Mouse (Mus musculus): ENCODE data around the gene Prdm11. TPM values are rescaled to one million over a fixed set of nuclear protein-coding genes. Genes with fewer than 3 reads are reported as not detected.

The Prdm11 gene
- polyA plus RNA-seq, 1 experiment from 2014 or later = 3.2 TPM

- peaks cover 2% of the 10 kb centered on the region; the same call in 1 of the 2 replicates for H3K36me3 ChIP-seq
- no peaks in the 10 kb centered on the region for H3K27me3 ChIP-seq (replicated peaks)
- no peak overlapping the region for H3K4me3 ChIP-seq (replicated peaks)
- no peak for ATAC-seq (ENCODE audit: low FRiP score)
- no peak overlapping the region for H3K27ac ChIP-seq (replicated peaks)
- peaks cover 38% of the 10 kb centered on the region for H3K4me1 ChIP-seq
- no peak overlapping the region for H3K9ac ChIP-seq (replicated peaks)
- WGBS = 92% methylated on average over 7 of the region's 7 CpGs
- H3K9me3 ChIP-seq (replicated peaks) = no peaks in the 10 kb centered on the region
- no peak overlapping the region for H3K4me2 ChIP-seq
Measured at GRCm38 (mm10) chr2:93027713-93028112, 18.3 kb downstream of the Prdm11 start.

GRCm38 (mm10) chr2:93024431-93024830 is 21.5 kb downstream of the Prdm11 start:
- WGBS = 90% methylated on average over 3 of the region's 3 CpGs
- ATAC-seq (ENCODE audit: low FRiP score) = no peak
- no peak overlapping the region for H3K4me2 ChIP-seq
- no peak overlapping the region for H3K9ac ChIP-seq (replicated peaks)
- no peak overlapping the region for H3K4me3 ChIP-seq (replicated peaks)
- no peak overlapping the region for H3K27ac ChIP-seq (replicated peaks)
- peaks cover 4% of the 10 kb centered on the region; the same call in 1 of the 2 replicates for H3K36me3 ChIP-seq
- H3K4me1 ChIP-seq = peaks cover 5% of the 10 kb centered on the region
- no peaks in the 10 kb centered on the region for H3K9me3 ChIP-seq (replicated peaks)
- H3K27me3 ChIP-seq (replicated peaks) = no peaks in the 10 kb centered on the region

- H3K9ac ChIP-seq (replicated peaks) = no peak overlapping the region
- peaks cover 4% of the 10 kb centered on the region; the same call in 1 of the 2 replicates for H3K36me3 ChIP-seq
- H3K9me3 ChIP-seq (replicated peaks) = no peaks in the 10 kb centered on the region
- H3K4me2 ChIP-seq = no peak overlapping the region
- H3K4me3 ChIP-seq (replicated peaks) = no peak overlapping the region
- H3K27me3 ChIP-seq (replicated peaks) = no peaks in the 10 kb centered on the region
- no peak for ATAC-seq (ENCODE audit: low FRiP score)
- peaks cover 15% of the 10 kb centered on the region for H3K4me1 ChIP-seq
- H3K27ac ChIP-seq (replicated peaks) = no peak overlapping the region
- WGBS = 66% methylated on average over 5 of the region's 5 CpGs
Measured at GRCm38 (mm10) chr2:93018854-93019253, 27.1 kb downstream of the Prdm11 start.

- Histone ChIP-seq H3K9me3 (replicated peaks) (no peaks in the 10 kb centered on the region), H3K4me2 (no peak overlapping the region), H3K9ac (replicated peaks) (no peak overlapping the region), H3K36me3 (peaks cover 4% of the 10 kb centered on the region; the same call in 1 of the 2 replicates), H3K4me3 (replicated peaks) (no peak overlapping the region), H3K27ac (replicated peaks) (no peak overlapping the region), H3K4me1 (peaks cover 19% of the 10 kb centered on the region), H3K27me3 (replicated peaks) (no peaks in the 10 kb centered on the region)
- 95% methylated on average over 8 of the region's 8 CpGs for WGBS
- ATAC-seq (ENCODE audit: low FRiP score) = no peak
Measured at GRCm38 (mm10) chr2:93017151-93017550, 28.8 kb downstream of the Prdm11 start.

GRCm38 (mm10) chr2:93015041-93015440 is 30.9 kb downstream of the Prdm11 start:
- H3K4me2 ChIP-seq = peak overlapping the region; percentile 96
- H3K27ac ChIP-seq (replicated peaks) = peak overlapping the region; percentile 79
- peak overlapping the region; percentile 65 for H3K9ac ChIP-seq (replicated peaks)
- H3K9me3 ChIP-seq (replicated peaks) = no peaks in the 10 kb centered on the region
- ATAC-seq (ENCODE audit: low FRiP score) = peak; percentile 46
- no peaks in the 10 kb centered on the region for H3K27me3 ChIP-seq (replicated peaks)
- H3K4me1 ChIP-seq = peaks cover 19% of the 10 kb centered on the region
- peak overlapping the region; percentile 60 for H3K4me3 ChIP-seq (replicated peaks)
- WGBS = 3% methylated on average over 28 of the region's 40 CpGs
- peaks cover 14% of the 10 kb centered on the region; the same call in 1 of the 2 replicates for H3K36me3 ChIP-seq

- Histone ChIP-seq H3K27ac (replicated peaks) (peak overlapping the region; percentile 79), H3K4me2 (peak overlapping the region; percentile 96), H3K36me3 (peaks cover 14% of the 10 kb centered on the region; the same call in 1 of the 2 replicates), H3K9ac (replicated peaks) (peak overlapping the region; percentile 65), H3K4me1 (peaks cover 19% of the 10 kb centered on the region), H3K27me3 (replicated peaks) (no peaks in the 10 kb centered on the region), H3K9me3 (replicated peaks) (no peaks in the 10 kb centered on the region), H3K4me3 (replicated peaks) (peak overlapping the region; percentile 60)
- 6% methylated on average over 34 of the region's 50 CpGs for WGBS
- peak; percentile 75 for ATAC-seq (ENCODE audit: low FRiP score)
Measured at GRCm38 (mm10) chr2:93014093-93014937, 31.7 kb downstream of the Prdm11 start.

- Histone ChIP-seq H3K4me3 (replicated peaks) (no peak overlapping the region), H3K36me3 (peaks cover 14% of the 10 kb centered on the region; the same call in 1 of the 2 replicates), H3K9me3 (replicated peaks) (no peaks in the 10 kb centered on the region), H3K9ac (replicated peaks) (no peak overlapping the region), H3K27me3 (replicated peaks) (no peaks in the 10 kb centered on the region), H3K4me2 (peak overlapping the region; percentile 96), H3K27ac (replicated peaks) (peak overlapping the region; percentile 79), H3K4me1 (peaks cover 19% of the 10 kb centered on the region)
- WGBS = 69% methylated on average over 8 of the region's 8 CpGs
- no peak; the same call in 1 of the 2 replicates for ATAC-seq (ENCODE audit: low FRiP score)
Measured at GRCm38 (mm10) chr2:93013415-93014092, 32.4 kb downstream of the Prdm11 start.

- peaks cover 14% of the 10 kb centered on the region; the same call in 1 of the 2 replicates for H3K36me3 ChIP-seq
- no peak overlapping the region for H3K27ac ChIP-seq (replicated peaks)
- H3K4me1 ChIP-seq = peaks cover 19% of the 10 kb centered on the region
- no peaks in the 10 kb centered on the region for H3K9me3 ChIP-seq (replicated peaks)
- H3K27me3 ChIP-seq (replicated peaks) = no peaks in the 10 kb centered on the region
- H3K9ac ChIP-seq (replicated peaks) = no peak overlapping the region
- no peak overlapping the region for H3K4me3 ChIP-seq (replicated peaks)
- no peak overlapping the region for H3K4me2 ChIP-seq
- no peak for ATAC-seq (ENCODE audit: low FRiP score)
- WGBS = 88% methylated on average over 3 of the region's 3 CpGs
Measured at GRCm38 (mm10) chr2:93012976-93013375, 33.0 kb downstream of the Prdm11 start.

- Histone ChIP-seq H3K27me3 (replicated peaks) (no peaks in the 10 kb centered on the region), H3K9ac (replicated peaks) (no peak overlapping the region), H3K4me2 (no peak overlapping the region), H3K4me3 (replicated peaks) (no peak overlapping the region), H3K36me3 (peaks cover 14% of the 10 kb centered on the region; the same call in 1 of the 2 replicates), H3K27ac (replicated peaks) (no peak overlapping the region), H3K9me3 (replicated peaks) (no peaks in the 10 kb centered on the region), H3K4me1 (peaks cover 19% of the 10 kb centered on the region)
- no peak for ATAC-seq (ENCODE audit: low FRiP score)
- 92% methylated on average over 9 of the region's 9 CpGs for WGBS
Measured at GRCm38 (mm10) chr2:93011933-93012332, 34.0 kb downstream of the Prdm11 start.

- H3K4me3 ChIP-seq (replicated peaks) = no peak overlapping the region
- 99% methylated on average over 5 of the region's 5 CpGs for WGBS
- H3K9ac ChIP-seq (replicated peaks) = no peak overlapping the region
- no peak overlapping the region for H3K27ac ChIP-seq (replicated peaks)
- H3K36me3 ChIP-seq = peaks cover 14% of the 10 kb centered on the region; the same call in 1 of the 2 replicates
- H3K9me3 ChIP-seq (replicated peaks) = no peaks in the 10 kb centered on the region
- no peaks in the 10 kb centered on the region for H3K27me3 ChIP-seq (replicated peaks)
- peaks cover 19% of the 10 kb centered on the region for H3K4me1 ChIP-seq
- H3K4me2 ChIP-seq = no peak overlapping the region
- no peak for ATAC-seq (ENCODE audit: low FRiP score)
Measured at GRCm38 (mm10) chr2:93011465-93011864, 34.5 kb downstream of the Prdm11 start.

- WGBS = 87% methylated on average over 3 of the region's 3 CpGs
- no peaks in the 10 kb centered on the region for H3K9me3 ChIP-seq (replicated peaks)
Measured at GRCm38 (mm10) chr2:93007967-93008685, 37.8 kb downstream of the Prdm11 start.

More at GRCm38 (mm10) chr2:93007967-93008685, 37.8 kb downstream of the Prdm11 start:
- no peak overlapping the region for H3K9ac ChIP-seq (replicated peaks)
- H3K36me3 ChIP-seq = peaks cover 18% of the 10 kb centered on the region; the same call in 1 of the 2 replicates
- H3K27me3 ChIP-seq (replicated peaks) = no peaks in the 10 kb centered on the region
- no peaks in the 10 kb centered on the region for H3K4me1 ChIP-seq
- no peak overlapping the region for H3K4me3 ChIP-seq (replicated peaks)
- H3K27ac ChIP-seq (replicated peaks) = no peak overlapping the region
- no peak for ATAC-seq (ENCODE audit: low FRiP score)
- H3K4me2 ChIP-seq = no peak overlapping the region

Data from neural tube, embryonic 15.5 days (tissue).